Mouse (Mus musculus): Measurements from ENCODE around the gene Eln.

DNA sequence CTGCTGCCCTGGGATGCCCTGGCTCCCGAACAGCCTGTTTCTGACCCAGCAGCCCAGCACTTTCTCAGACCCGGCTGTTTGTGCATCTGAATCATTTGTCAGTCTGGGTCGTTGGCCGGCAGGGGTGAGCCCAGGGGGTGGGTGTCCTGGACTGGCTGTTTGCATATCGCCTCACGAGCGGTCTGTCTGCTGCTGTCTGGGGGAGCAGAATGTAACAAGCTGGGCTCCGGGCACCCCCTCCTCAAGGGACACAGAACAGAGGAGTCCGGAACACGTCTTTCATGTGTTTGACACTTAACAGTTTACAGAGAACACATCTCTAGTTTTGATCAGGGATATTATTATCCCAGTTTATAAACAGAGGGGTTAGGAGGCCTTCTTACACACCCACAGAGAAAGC lies 7.0 kb upstream of the Eln start:
- TF ChIP-seq CHD2 (IDR thresholded peaks at IDR 0.05; ENCODE audit: low read depth, low read length) (no peak), ZNF384 (IDR thresholded peaks at IDR 0.05; ENCODE audit: low read depth, low read length) (no peak), ZC3H11A (IDR thresholded peaks at IDR 0.05; ENCODE audit: borderline replicate concordance, low read depth, low read length) (no peak), MAFK (IDR thresholded peaks at IDR 0.05; ENCODE audit: insufficient read depth, low read depth, low read length) (no peak), HCFC1 (IDR thresholded peaks at IDR 0.05; ENCODE audit: borderline replicate concordance, insufficient read depth, low read length) (no peak)
